Mouse (Mus musculus): ENCODE measurements around the gene Pdcd2l.
A peak's percentile ranks its signal among the peaks of the same experiment; 100 is the strongest.
"Not testable (repeated sequence)": the region's sequence is repeated elsewhere in the genome, so short reads cannot be mapped to it uniquely, and the experiment has no call there.

Pdcd2l gene

GRCm38 (mm10) chr7:34213281-34213680 is 16.8 kb upstream of the Pdcd2l start:
- no peak for DNase-seq (ENCODE audit: low spot score in 2 of 2)

- DNase-seq (ENCODE audit: low spot score in 2 of 2), result no peak
Measured at GRCm38 (mm10) chr7:34208027-34208745, 11.7 kb upstream of the Pdcd2l start.

- DNase-seq (ENCODE audit: low spot score in 2 of 2), result no peak
Measured at GRCm38 (mm10) chr7:34206331-34206730, 9.9 kb upstream of the Pdcd2l start.

- DNase-seq (ENCODE audit: low spot score in 2 of 2), result not testable (repeated sequence)
Measured at GRCm38 (mm10) chr7:34202147-34202546, 5.7 kb upstream of the Pdcd2l start.

GRCm38 (mm10) chr7:34200829-34201228 is 4.4 kb upstream of the Pdcd2l start:
- no peak for DNase-seq (ENCODE audit: low spot score in 2 of 2)

GRCm38 (mm10) chr7:34198346-34198745 is 1.9 kb upstream of the Pdcd2l start:
- DNase-seq (ENCODE audit: low spot score in 2 of 2), result no peak

- DNase-seq (ENCODE audit: low spot score in 2 of 2), result no peak
Measured at GRCm38 (mm10) chr7:34195632-34196031, 829 bp downstream of the Pdcd2l start.

- no peak for DNase-seq (ENCODE audit: low spot score in 2 of 2)
Measured at GRCm38 (mm10) chr7:34192825-34193224, 3.6 kb downstream of the Pdcd2l start.

GRCm38 (mm10) chr7:34189376-34189989 is 7.0 kb downstream of the Pdcd2l start:
- no peak for DNase-seq (ENCODE audit: low spot score in 2 of 2)

- DNase-seq (ENCODE audit: low spot score in 2 of 2), result no peak
Measured at GRCm38 (mm10) chr7:34183794-34184193, 12.7 kb downstream of the Pdcd2l start.

GRCm38 (mm10) chr7:34183356-34183755 is 13.1 kb downstream of the Pdcd2l start:
- DNase-seq (ENCODE audit: low spot score in 2 of 2), result no peak

- DNase-seq (ENCODE audit: low spot score in 2 of 2), result not testable (repeated sequence)
Measured at GRCm38 (mm10) chr7:34176241-34176640, 20.2 kb downstream of the Pdcd2l start.

GRCm38 (mm10) chr7:34172251-34172650 is 24.2 kb downstream of the Pdcd2l start:
- DNase-seq (ENCODE audit: low spot score in 2 of 2), result no peak

- DNase-seq (ENCODE audit: low spot score in 2 of 2), result no peak
Measured at GRCm38 (mm10) chr7:34169454-34169853, 27.0 kb downstream of the Pdcd2l start, which contains the start of gene Uba2. Gene Uba2, minus strand, starts transcription at chr7:34169599.

GRCm38 (mm10) chr7:34168470-34169251 is 27.8 kb downstream of the Pdcd2l start:
- peak; percentile 94 to 95 for DNase-seq (ENCODE audit: low spot score in 2 of 2)

- peak; percentile 8 to 36 for DNase-seq (ENCODE audit: low spot score in 2 of 2)
Measured at GRCm38 (mm10) chr7:34167766-34168469, 28.5 kb downstream of the Pdcd2l start.

GRCm38 (mm10) chr7:34166850-34167249 is 29.6 kb downstream of the Pdcd2l start:
- DNase-seq (ENCODE audit: low spot score in 2 of 2), result no peak

- no peak for DNase-seq (ENCODE audit: low spot score in 2 of 2)
Measured at GRCm38 (mm10) chr7:34165999-34166398, 30.5 kb downstream of the Pdcd2l start.

GRCm38 (mm10) chr7:34164671-34165070 is 31.8 kb downstream of the Pdcd2l start:
- DNase-seq (ENCODE audit: low spot score in 2 of 2), result no peak

- no peak for DNase-seq (ENCODE audit: low spot score in 2 of 2)
Measured at GRCm38 (mm10) chr7:34159167-34159566, 37.3 kb downstream of the Pdcd2l start.

- no peak for DNase-seq (ENCODE audit: low spot score in 2 of 2)
Measured at GRCm38 (mm10) chr7:34157994-34158393, 38.5 kb downstream of the Pdcd2l start.

- DNase-seq (ENCODE audit: low spot score in 2 of 2), result no peak
Measured at GRCm38 (mm10) chr7:34147193-34147592, 49.3 kb downstream of the Pdcd2l start.
